Mouse (Mus musculus): ENCODE data around the gene Eipr1. TPM values are rescaled to one million over a fixed set of nuclear protein-coding genes. Genes with fewer than 3 reads are reported as not detected.

Gene Eipr1
- polyA plus RNA-seq, 1 experiment: 25.9 TPM

DNA sequence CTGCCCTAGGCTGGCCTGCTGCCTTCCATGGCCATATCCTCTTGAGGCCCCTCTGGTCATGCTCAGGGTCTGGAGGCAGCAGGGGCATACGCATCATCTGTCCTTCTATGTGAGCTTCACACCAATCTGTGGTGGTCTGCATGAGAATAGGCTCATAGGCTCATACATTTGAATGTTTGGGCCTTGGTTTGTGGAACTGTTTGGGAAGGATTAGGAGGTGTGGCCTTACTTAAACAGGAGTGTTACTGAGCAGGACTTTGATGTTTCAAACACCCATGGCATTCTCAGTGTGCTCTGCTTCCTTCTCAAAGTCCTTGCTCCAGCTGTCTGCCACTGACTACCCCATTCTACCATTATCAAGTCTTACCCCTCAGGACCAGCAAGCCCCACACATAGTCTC lies 17.3 kb upstream of the Eipr1 start:
- DNase-seq: no peak
- Histone ChIP-seq H3K27ac (ENCODE audit: insufficient read depth, low read depth, low read length) (no peak overlapping the region), H3K4me3 (ENCODE audit: insufficient read depth, low read depth, low read length) (no peak overlapping the region), H3K27me3 (replicated peaks; ENCODE audit: control insufficient read depth, insufficient read depth, low read length) (no peaks in the 10 kb centered on the region), H3K36me3 (ENCODE audit: control insufficient read depth, insufficient read depth, low read length) (peaks cover 2% of the 10 kb centered on the region; the same call in 1 of the 2 replicates), H3K4me1 (ENCODE audit: control insufficient read depth, insufficient read depth, low read length) (no peaks in the 10 kb centered on the region)
- WGBS: 97% methylated on average over 1 of the region's 1 CpGs
- TF ChIP-seq POLR2A (IDR thresholded peaks at IDR 0.05; ENCODE audit: low read depth, low read length): no peak
- TF ChIP-seq CTCF (conservative IDR thresholded peaks at IDR 0.05; ENCODE audit: insufficient read depth, insufficient read length, low read depth, low read length): no peak

DNA sequence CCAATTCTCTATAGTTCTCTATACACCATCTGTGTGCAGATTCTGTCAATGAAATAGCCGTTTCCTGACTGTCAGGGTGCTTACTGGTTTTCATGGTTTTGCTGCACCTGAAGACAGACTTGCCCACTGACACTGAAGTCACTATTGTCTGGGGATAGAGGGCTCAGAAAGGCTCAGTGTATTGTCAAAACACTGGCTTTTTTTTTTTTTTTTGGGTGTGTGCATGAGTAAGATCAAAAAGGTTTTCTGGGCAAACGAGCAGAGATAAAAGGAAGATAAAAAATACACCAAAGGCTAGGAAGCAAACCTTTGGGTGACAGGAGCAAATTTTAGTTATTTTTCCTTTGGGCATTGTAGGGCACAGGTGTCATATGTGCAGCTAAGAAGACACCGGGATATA lies 16.3 kb upstream of the Eipr1 start:
- WGBS: 94% methylated on average over 3 of the region's 3 CpGs
- no peak for TF ChIP-seq CTCF (conservative IDR thresholded peaks at IDR 0.05; ENCODE audit: insufficient read depth, insufficient read length, low read depth, low read length)
- TF ChIP-seq POLR2A (IDR thresholded peaks at IDR 0.05; ENCODE audit: low read depth, low read length): no peak
- H3K27ac ChIP-seq (ENCODE audit: insufficient read depth, low read depth, low read length): no peak overlapping the region
- DNase-seq: no peak
- no peaks in the 10 kb centered on the region for H3K27me3 ChIP-seq (replicated peaks; ENCODE audit: control insufficient read depth, insufficient read depth, low read length)
- peaks cover 2% of the 10 kb centered on the region; the same call in 1 of the 2 replicates for H3K36me3 ChIP-seq (ENCODE audit: control insufficient read depth, insufficient read depth, low read length)
- H3K4me1 ChIP-seq (ENCODE audit: control insufficient read depth, insufficient read depth, low read length): no peaks in the 10 kb centered on the region
- no peak overlapping the region for H3K4me3 ChIP-seq (ENCODE audit: insufficient read depth, low read depth, low read length)

DNA sequence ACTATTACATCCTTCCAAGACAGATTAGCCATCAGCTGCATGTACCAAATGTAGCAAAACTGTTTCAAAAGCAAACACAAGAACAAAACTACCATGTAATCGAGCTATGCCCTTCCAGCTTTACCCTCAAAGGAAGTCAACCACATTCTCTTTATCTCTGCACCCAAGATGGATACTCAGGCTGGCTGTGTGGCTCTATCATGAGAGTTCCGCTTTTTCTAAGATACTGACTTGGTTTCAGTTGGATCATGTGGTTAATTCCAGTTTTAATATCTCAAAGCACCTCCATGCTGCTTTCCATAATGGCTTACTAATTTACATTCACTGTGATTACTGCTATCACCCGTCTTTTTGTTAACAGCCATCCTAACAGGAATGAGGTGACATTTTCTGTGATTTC lies 8.3 kb upstream of the Eipr1 start:
- DNase-seq: no peak
- H3K4me1 ChIP-seq (ENCODE audit: control insufficient read depth, insufficient read depth, low read length): no peaks in the 10 kb centered on the region
- no peak overlapping the region for H3K27ac ChIP-seq (ENCODE audit: insufficient read depth, low read depth, low read length)
- no peak overlapping the region for H3K4me3 ChIP-seq (ENCODE audit: insufficient read depth, low read depth, low read length)
- no peaks in the 10 kb centered on the region for H3K27me3 ChIP-seq (replicated peaks; ENCODE audit: control insufficient read depth, insufficient read depth, low read length)
- 65% methylated on average over 3 of the region's 3 CpGs for WGBS
- H3K36me3 ChIP-seq (ENCODE audit: control insufficient read depth, insufficient read depth, low read length): no peaks in the 10 kb centered on the region
- no peak for TF ChIP-seq POLR2A (IDR thresholded peaks at IDR 0.05; ENCODE audit: low read depth, low read length)
- no peak for TF ChIP-seq CTCF (conservative IDR thresholded peaks at IDR 0.05; ENCODE audit: insufficient read depth, insufficient read length, low read depth, low read length)

- Histone ChIP-seq H3K27ac (ENCODE audit: insufficient read depth, low read depth, low read length) (peak within 1 kb of the TSS; percentile 44), H3K4me1 (ENCODE audit: control insufficient read depth, insufficient read depth, low read length) (peaks cover 6% of the 10 kb centered on the region; the same call in 1 of the 2 replicates)
Observed at GRCm38 (mm10) chr12:28750021-28750633, 1.5 kb upstream of the Eipr1 start, which contains the start of gene Trappc12. Gene Trappc12 (minus strand): TSS chr12:28750472.

DNA sequence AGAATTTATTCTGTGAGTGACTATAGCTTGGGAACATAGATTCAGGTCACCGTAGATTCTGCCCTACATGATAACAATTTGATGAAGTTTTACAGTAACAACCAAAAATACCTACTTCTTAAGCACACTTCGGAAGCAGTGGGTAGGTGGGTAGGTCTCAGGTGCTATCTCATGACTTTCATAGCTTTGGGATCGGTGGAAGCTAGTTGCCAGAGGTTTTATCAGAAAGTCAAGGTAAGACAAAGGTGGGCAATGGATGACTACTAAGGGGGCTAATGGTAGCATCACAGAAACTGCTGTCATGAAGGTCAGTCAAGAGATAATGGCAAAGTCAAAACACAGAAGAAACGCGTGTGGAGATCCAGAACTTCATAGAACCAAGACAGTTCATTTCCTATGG lies 727 bp upstream of the Eipr1 start:
- 98% methylated on average over 5 of the region's 5 CpGs for WGBS
- H3K4me3 ChIP-seq (ENCODE audit: insufficient read depth, low read depth, low read length): no peak overlapping the region
- TF ChIP-seq POLR2A (IDR thresholded peaks at IDR 0.05; ENCODE audit: low read depth, low read length) (no peak), CTCF (conservative IDR thresholded peaks at IDR 0.05; ENCODE audit: insufficient read depth, insufficient read length, low read depth, low read length) (no peak)
- no peak overlapping the region for H3K27ac ChIP-seq (ENCODE audit: insufficient read depth, low read depth, low read length)
- H3K4me1 ChIP-seq (ENCODE audit: control insufficient read depth, insufficient read depth, low read length): peaks cover 6% of the 10 kb centered on the region; the same call in 1 of the 2 replicates
- H3K36me3 ChIP-seq (ENCODE audit: control insufficient read depth, insufficient read depth, low read length): no peaks in the 10 kb centered on the region
- DNase-seq: no peak
- H3K27me3 ChIP-seq (replicated peaks; ENCODE audit: control insufficient read depth, insufficient read depth, low read length): no peaks in the 10 kb centered on the region

More at GRCm38 (mm10) chr12:28750021-28750633, 1.5 kb upstream of the Eipr1 start, which contains the start of gene Trappc12:
- TF ChIP-seq CTCF (conservative IDR thresholded peaks at IDR 0.05; ENCODE audit: insufficient read depth, insufficient read length, low read depth, low read length) (no peak), POLR2A (IDR thresholded peaks at IDR 0.05; ENCODE audit: low read depth, low read length) (no peak)
- Histone ChIP-seq H3K36me3 (ENCODE audit: control insufficient read depth, insufficient read depth, low read length) (no peaks in the 10 kb centered on the region), H3K4me3 (ENCODE audit: insufficient read depth, low read depth, low read length) (peak within 1 kb of the TSS; percentile 95), H3K27me3 (replicated peaks; ENCODE audit: control insufficient read depth, insufficient read depth, low read length) (no peaks in the 10 kb centered on the region)
- peak; percentile 93 for DNase-seq
- WGBS: under 1% methylated on average over 41 of the region's 41 CpGs

- peaks cover 4% of the 10 kb centered on the region; the same call in 1 of the 2 replicates for H3K4me1 ChIP-seq (ENCODE audit: control insufficient read depth, insufficient read depth, low read length)
- H3K36me3 ChIP-seq (ENCODE audit: control insufficient read depth, insufficient read depth, low read length): no peaks in the 10 kb centered on the region
- TF ChIP-seq POLR2A (IDR thresholded peaks at IDR 0.05; ENCODE audit: low read depth, low read length): no peak
- TF ChIP-seq CTCF (conservative IDR thresholded peaks at IDR 0.05; ENCODE audit: insufficient read depth, insufficient read length, low read depth, low read length): no peak
- peak; percentile 76 for DNase-seq
- peak overlapping the region; percentile 79 for H3K27ac ChIP-seq (ENCODE audit: insufficient read depth, low read depth, low read length)
- H3K27me3 ChIP-seq (replicated peaks; ENCODE audit: control insufficient read depth, insufficient read depth, low read length): no peaks in the 10 kb centered on the region
- WGBS: 25% methylated on average over 4 of the region's 4 CpGs
- H3K4me3 ChIP-seq (ENCODE audit: insufficient read depth, low read depth, low read length): no peak overlapping the region
Observed at GRCm38 (mm10) chr12:28756019-28756418, 4.4 kb downstream of the Eipr1 start.

- TF ChIP-seq POLR2A (IDR thresholded peaks at IDR 0.05; ENCODE audit: low read depth, low read length) (no peak), CTCF (conservative IDR thresholded peaks at IDR 0.05; ENCODE audit: insufficient read depth, insufficient read length, low read depth, low read length) (no peak)
- H3K4me1 ChIP-seq (ENCODE audit: control insufficient read depth, insufficient read depth, low read length): no peaks in the 10 kb centered on the region
- no peaks in the 10 kb centered on the region for H3K27me3 ChIP-seq (replicated peaks; ENCODE audit: control insufficient read depth, insufficient read depth, low read length)
- WGBS: 94% methylated on average over 7 of the region's 7 CpGs
- no peaks in the 10 kb centered on the region for H3K36me3 ChIP-seq (ENCODE audit: control insufficient read depth, insufficient read depth, low read length)
- no peak for DNase-seq
- H3K4me3 ChIP-seq (ENCODE audit: insufficient read depth, low read depth, low read length): no peak overlapping the region
- H3K27ac ChIP-seq (ENCODE audit: insufficient read depth, low read depth, low read length): no peak overlapping the region
Observed at GRCm38 (mm10) chr12:28769953-28770352, 18.4 kb downstream of the Eipr1 start.
